In genomic region chr8:57793455-57793854, GRCm38 (mm10) we compare ENCODE assay signal across 12 mouse cellular contexts.
DNase-seq lines count a peak whose midpoint lies in the region; ATAC-seq and TF ChIP-seq lines count a peak whose summit lies in the region.
"Had no signal": no experiment of that assay in that cellular context is flagged by ENCODE, and none has a peak within 500 bp of the region (broad histone marks: within the 10 kb centered on the region; RNA-seq: fewer than 3 reads in every experiment).

No protein-coding gene starts in this region.

- peak; percentile 47; the same call in 1 of the 2 replicates for TF ChIP-seq CTCF in kidney, postnatal 0 days (IDR thresholded peaks at IDR 0.05; ENCODE audit: low read depth)

- no peak for ATAC-seq in kidney, postnatal 0 days (replicated peaks; ENCODE audit: low FRiP score, low read depth)
- no peak for ATAC-seq in forebrain, embryonic 14.5 days

- no peak overlapping the region for H3K27ac ChIP-seq in kidney, postnatal 0 days
- no peak overlapping the region for H3K27ac ChIP-seq in forebrain, embryonic 14.5 days (ENCODE audit: low read depth, low read length)
- H3K27ac ChIP-seq: layer of hippocampus, adult 2 months; liver, embryonic 15.5 days had no signal

- no peak overlapping the region for H3K9ac ChIP-seq in kidney, postnatal 0 days (ENCODE audit: low read depth, low read length)
- H3K9ac ChIP-seq in forebrain, embryonic 14.5 days (ENCODE audit: low read length), result no peak overlapping the region
- H3K9ac ChIP-seq: liver, embryonic 15.5 days had no signal

- H3K9me3 ChIP-seq in kidney, postnatal 0 days (replicated peaks; ENCODE audit: low read length), result no peaks in the 10 kb centered on the region
- H3K9me3 ChIP-seq in forebrain, embryonic 14.5 days (replicated peaks; ENCODE audit: control insufficient read depth, low read length), result no peaks in the 10 kb centered on the region
- H3K9me3 ChIP-seq: liver, embryonic 15.5 days had no signal

- no peak overlapping the region for H3K4me2 ChIP-seq in kidney, postnatal 0 days (ENCODE audit: low read length)
- no peak overlapping the region for H3K4me2 ChIP-seq in forebrain, embryonic 14.5 days (ENCODE audit: low read length)
- H3K4me2 ChIP-seq: liver, embryonic 15.5 days had no signal

- H3K4me3 ChIP-seq in kidney, postnatal 0 days (replicated peaks; ENCODE audit: low read depth, low read length), result no peak overlapping the region
- no peak overlapping the region for H3K4me3 ChIP-seq in forebrain, embryonic 14.5 days (ENCODE audit: low read depth, low read length)
- H3K4me3 ChIP-seq: layer of hippocampus, adult 2 months; liver, embryonic 15.5 days had no signal

- no peaks in the 10 kb centered on the region for H3K36me3 ChIP-seq in kidney, postnatal 0 days (ENCODE audit: insufficient read depth, low read length)
- no peaks in the 10 kb centered on the region for H3K36me3 ChIP-seq in forebrain, embryonic 14.5 days (ENCODE audit: control insufficient read depth, insufficient read depth, low read length)
- H3K36me3 ChIP-seq: liver, embryonic 15.5 days had no signal

- DNase-seq in kidney, postnatal 0 days (ENCODE audit: low spot score), result peak; percentile 34
- DNase-seq in kidney, adult 9 months, result no peak
- DNase-seq in R1 (ENCODE audit: low read depth, low spot score), result peak; percentile 28
- peak; percentile 52 for DNase-seq in forebrain, embryonic 14.5 days (ENCODE audit: low spot score)
- peak; percentile 44 for DNase-seq in retina, postnatal 1 day
- DNase-seq in layer of hippocampus, adult 18-20 months (ENCODE audit: low spot score in 2 of 2), result no peak
- DNase-seq in left cerebral cortex, adult 8-10 months (ENCODE audit: low spot score in 2 of 2), result no peak
- DNase-seq in kidney, postnatal 36 days, result no peak
- DNase-seq: gastrocnemius, postnatal 10 days; right cerebral cortex, postnatal 4 days had no signal

- no peaks in the 10 kb centered on the region for H3K27me3 ChIP-seq in kidney, postnatal 0 days (ENCODE audit: insufficient read depth, low read length)
- H3K27me3 ChIP-seq in forebrain, embryonic 14.5 days (replicated peaks; ENCODE audit: control insufficient read depth, insufficient read depth, low read length), result no peaks in the 10 kb centered on the region
- H3K27me3 ChIP-seq: liver, embryonic 15.5 days had no signal

- 38% methylated on average over 4 of the region's 4 CpGs for WGBS in kidney, postnatal 0 days
- 8% methylated on average over 4 of the region's 4 CpGs for WGBS in forebrain, embryonic 14.5 days

- 0 out of 2 replicates have a peak, but pooled peaks cover 5% of the 10 kb centered on the region for H3K4me1 ChIP-seq in kidney, postnatal 0 days (replicated peaks; ENCODE audit: insufficient read depth, low read length)
- no peaks in the 10 kb centered on the region for H3K4me1 ChIP-seq in forebrain, embryonic 14.5 days (ENCODE audit: control insufficient read depth, insufficient read depth, low read length)
- H3K4me1 ChIP-seq: liver, embryonic 15.5 days had no signal

Comparison
In these comparisons a context has a peak if more than half of its experiments do, and no peak if none do; other contexts are left out.
1. DNase-seq: peak in kidney, postnatal 0 days (single experiment), R1 (single experiment), forebrain, embryonic 14.5 days (single experiment) and retina, postnatal 1 day (single experiment); none in kidney, adult 9 months (single experiment), layer of hippocampus, adult 18-20 months (0 of 2), left cerebral cortex, adult 8-10 months (0 of 2) and kidney, postnatal 36 days (0 of 2).